11 mouse cellular contexts compared by ENCODE assay signal in the genomic region with DNA sequence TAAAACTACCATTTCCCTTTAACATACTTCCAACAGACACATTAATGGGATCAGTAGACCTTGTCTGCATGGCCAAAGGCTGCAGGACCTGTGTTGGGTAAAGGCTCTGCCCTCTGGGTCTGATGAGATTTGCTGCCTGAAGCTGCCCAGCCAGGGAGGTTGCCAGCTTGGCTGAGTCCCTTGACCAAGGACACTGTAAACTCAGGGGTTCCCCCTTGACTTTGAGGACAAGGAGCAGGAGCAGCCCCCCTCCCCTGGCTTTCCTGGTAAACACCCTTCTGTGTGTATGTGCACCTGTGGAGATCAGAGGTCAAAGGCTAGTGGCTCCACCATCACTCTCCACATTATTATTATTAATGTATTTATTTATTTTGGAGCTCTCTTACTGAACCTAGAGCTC. TPM values are rescaled to one million over a fixed set of nuclear protein-coding genes. Genes with fewer than 3 reads are reported as not detected.
A peak's percentile ranks its signal among the peaks of the same experiment; 100 is the strongest.
DNase-seq lines count a peak whose midpoint lies in the region; ATAC-seq lines count a peak whose summit lies in the region.
"Had no signal": no experiment of that assay in that cellular context is flagged by ENCODE, and none has a peak within 500 bp of the region (broad histone marks: within the 10 kb centered on the region; RNA-seq: fewer than 3 reads in every experiment).

No protein-coding gene starts in this region.

- peaks cover 44% of the 10 kb centered on the region for H3K36me3 ChIP-seq in heart, embryonic 13.5 days
- H3K36me3 ChIP-seq in liver, embryonic 11.5 days (ENCODE audit: control insufficient read depth, insufficient read depth, low read length): peaks cover 6% of the 10 kb centered on the region; the same call in 1 of the 2 replicates
- H3K36me3 ChIP-seq in embryonic facial prominence, embryonic 12.5 days: peaks cover 25% of the 10 kb centered on the region
- H3K36me3 ChIP-seq in liver, embryonic 16.5 days (ENCODE audit: control insufficient read depth, insufficient read depth): peaks cover 5% of the 10 kb centered on the region; the same call in 1 of the 2 replicates

- H3K27ac ChIP-seq in heart, embryonic 13.5 days (replicated peaks): peak overlapping the region; percentile 79
- H3K27ac ChIP-seq in liver, embryonic 11.5 days (ENCODE audit: low read depth, low read length): peak overlapping the region; percentile 43; the same call in 1 of the 2 replicates
- peak overlapping the region; percentile 38; the same call in 1 of the 2 replicates for H3K27ac ChIP-seq in embryonic facial prominence, embryonic 12.5 days
- H3K27ac ChIP-seq in liver, embryonic 16.5 days (ENCODE audit: low read length): peak overlapping the region; percentile 7; the same call in 1 of the 2 replicates
- H3K27ac ChIP-seq: hindbrain, embryonic 12.5 days had no signal

- no peak overlapping the region for H3K4me2 ChIP-seq in heart, embryonic 13.5 days
- peak overlapping the region; percentile 17; the same call in 1 of the 2 replicates for H3K4me2 ChIP-seq in liver, embryonic 11.5 days
- no peak overlapping the region for H3K4me2 ChIP-seq in embryonic facial prominence, embryonic 12.5 days (replicated peaks)
- no peak overlapping the region for H3K4me2 ChIP-seq in liver, embryonic 16.5 days (ENCODE audit: low read depth, low read length)
- H3K4me2 ChIP-seq: hindbrain, embryonic 12.5 days; midbrain, embryonic 11.5 days had no signal

- ATAC-seq in heart, embryonic 13.5 days (ENCODE audit: extremely low read depth, insufficient number of reproducible peaks, low FRiP score, low TSS enrichment): no peak
- ATAC-seq in liver, embryonic 11.5 days (replicated peaks; ENCODE audit: low FRiP score): no peak
- ATAC-seq in embryonic facial prominence, embryonic 12.5 days (ENCODE audit: insufficient number of reproducible peaks, insufficient read depth, low FRiP score, low TSS enrichment): no peak
- no peak for ATAC-seq in liver, embryonic 16.5 days (ENCODE audit: low read depth)
- no peak for ATAC-seq in frontal cortex, adult (ENCODE audit: low TSS enrichment)

- DNase-seq in heart, postnatal 10 days: no peak
- no peak for DNase-seq in liver, embryonic 11.5 days (ENCODE audit: low spot score)
- DNase-seq in liver: no peak
- DNase-seq: lung, adult 18-20 months; thymus, adult 18-20 months had no signal

- intact Hi-C loops in heart, postnatal 10 days (cut with DNase I): no loop called here

- no peaks in the 10 kb centered on the region for H3K27me3 ChIP-seq in heart, embryonic 13.5 days (replicated peaks)
- no peaks in the 10 kb centered on the region for H3K27me3 ChIP-seq in liver, embryonic 11.5 days (replicated peaks; ENCODE audit: control insufficient read depth, insufficient read depth, low read length)
- no peaks in the 10 kb centered on the region for H3K27me3 ChIP-seq in embryonic facial prominence, embryonic 12.5 days
- H3K27me3 ChIP-seq in liver, embryonic 16.5 days (ENCODE audit: control insufficient read depth, insufficient read depth, low read depth, low read length): no peaks in the 10 kb centered on the region
- H3K27me3 ChIP-seq: hindbrain, embryonic 12.5 days had no signal

- H3K4me1 ChIP-seq in heart, embryonic 13.5 days: peaks cover 56% of the 10 kb centered on the region
- peaks cover 48% of the 10 kb centered on the region for H3K4me1 ChIP-seq in liver, embryonic 11.5 days (replicated peaks; ENCODE audit: control insufficient read depth, insufficient read depth, low read length)
- peaks cover 33% of the 10 kb centered on the region for H3K4me1 ChIP-seq in embryonic facial prominence, embryonic 12.5 days
- peaks cover 22% of the 10 kb centered on the region for H3K4me1 ChIP-seq in liver, embryonic 16.5 days (ENCODE audit: control insufficient read depth, low read depth, low read length)

- H3K9ac ChIP-seq in heart, embryonic 13.5 days: no peak overlapping the region; the same call in 1 of the 2 replicates
- H3K9ac ChIP-seq in liver, embryonic 11.5 days (ENCODE audit: low read depth, low read length): no peak overlapping the region
- H3K9ac ChIP-seq in embryonic facial prominence, embryonic 12.5 days: no peak overlapping the region
- no peak overlapping the region for H3K9ac ChIP-seq in liver, embryonic 16.5 days (ENCODE audit: low read depth, low read length)
- H3K9ac ChIP-seq: hindbrain, embryonic 12.5 days had no signal

- no peak overlapping the region for H3K4me3 ChIP-seq in heart, embryonic 13.5 days
- no peak overlapping the region for H3K4me3 ChIP-seq in liver, embryonic 11.5 days (ENCODE audit: low read depth, low read length)
- H3K4me3 ChIP-seq in embryonic facial prominence, embryonic 12.5 days: no peak overlapping the region
- H3K4me3 ChIP-seq in liver, embryonic 16.5 days (ENCODE audit: low read depth, low read length): no peak overlapping the region
- H3K4me3 ChIP-seq: hindbrain, embryonic 12.5 days had no signal

- peaks cover 5% of the 10 kb centered on the region; the same call in 1 of the 2 replicates for H3K9me3 ChIP-seq in heart, embryonic 13.5 days
- no peaks in the 10 kb centered on the region for H3K9me3 ChIP-seq in liver, embryonic 11.5 days (ENCODE audit: control insufficient read depth, low read length)
- H3K9me3 ChIP-seq in embryonic facial prominence, embryonic 12.5 days: no peaks in the 10 kb centered on the region
- H3K9me3 ChIP-seq in liver, embryonic 16.5 days (replicated peaks; ENCODE audit: control insufficient read depth, low read length): no peaks in the 10 kb centered on the region
- H3K9me3 ChIP-seq: hindbrain, embryonic 12.5 days had no signal

RNA-seq across cellular contexts. Expression of a gene that starts 55.3 kb away (rescaled TPM):
- 17.6 and 18.7 TPM in 2 replicates for polyA plus RNA-seq in heart, embryonic 13.5 days (2015; fragmentation: Nextera tagmentation; extraction: Ambion mirVana)
- 10 to 100 TPM; 48.6 to 60.9 TPM for total RNA-seq in heart, postnatal 10 days (2021)
- polyA plus RNA-seq in liver, embryonic 11.5 days (2014; fragmentation: Nextera tagmentation; extraction: Ambion mirVana): 19.3 and 20.6 TPM in 2 replicates
- polyA plus RNA-seq in embryonic facial prominence, embryonic 12.5 days (2016; fragmentation: Nextera tagmentation; extraction: Ambion mirVana): 24.0 and 26.3 TPM in 2 replicates
- polyA plus RNA-seq in liver, embryonic 16.5 days (2015; fragmentation: Nextera tagmentation; extraction: Ambion mirVana): 5.2 and 5.9 TPM in 2 replicates

Comparison
In these comparisons a context has a peak if more than half of its experiments do, and no peak if none do; other contexts are left out.
1. H3K27ac ChIP-seq: peak in every context shown above with its lines; median percentile 79 in heart, embryonic 13.5 days; 43 in liver, embryonic 11.5 days; 38 in embryonic facial prominence, embryonic 12.5 days; 7 in liver, embryonic 16.5 days.